Mouse (Mus musculus): Measurements from ENCODE around the gene Nt5c2.

- TF ChIP-seq CTCF (IDR thresholded peaks at IDR 0.05; ENCODE audit: extremely low read depth, insufficient read depth, low read length) (peak; percentile 32; the same call in 1 of the 2 replicates), POLR2A (IDR thresholded peaks at IDR 0.05; ENCODE audit: extremely low read depth, insufficient read depth, low read length) (no peak)
Measured at GRCm38 (mm10) chr19:46878346-46878745, 136.6 kb downstream of the Nt5c2 start.
